Mouse (Mus musculus) thymus, postnatal 4 days (tissue): ENCODE data around the gene Cpm.
"Not testable (repeated sequence)": the region's sequence is repeated elsewhere in the genome, so short reads cannot be mapped to it uniquely, and the experiment has no call there.

Source experiments
- DNase-seq: peaks from one replicate; pipeline ENCODE4 v3.0.0; 2021

Gene Cpm

GRCm38 (mm10) chr10:117690770-117691296 lies 61.5 kb downstream of the Cpm start:
- DNase-seq: no peak

- no peak for DNase-seq
Measured at GRCm38 (mm10) chr10:117691389-117691968, 62.2 kb downstream of the Cpm start.

DNA sequence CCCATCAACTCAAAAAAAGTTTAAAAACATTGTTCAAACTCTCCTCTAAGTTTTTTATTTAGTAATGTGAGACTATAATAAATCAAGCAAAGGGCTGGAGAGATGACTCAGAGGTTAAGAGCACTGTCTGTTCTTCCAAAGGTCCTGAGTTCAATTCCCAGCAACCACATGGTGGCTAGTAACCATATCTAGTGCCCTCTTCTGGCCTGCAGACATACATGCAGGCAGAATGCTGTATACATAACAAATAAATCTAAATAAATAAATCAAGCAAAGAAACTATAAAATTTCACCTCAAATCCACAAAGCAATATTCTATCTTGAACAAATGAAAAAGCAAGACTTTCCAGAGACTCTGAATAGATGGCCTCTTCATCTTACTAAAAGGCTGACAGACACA lies 62.9 kb downstream of the Cpm start:
- DNase-seq: no peak

DNA sequence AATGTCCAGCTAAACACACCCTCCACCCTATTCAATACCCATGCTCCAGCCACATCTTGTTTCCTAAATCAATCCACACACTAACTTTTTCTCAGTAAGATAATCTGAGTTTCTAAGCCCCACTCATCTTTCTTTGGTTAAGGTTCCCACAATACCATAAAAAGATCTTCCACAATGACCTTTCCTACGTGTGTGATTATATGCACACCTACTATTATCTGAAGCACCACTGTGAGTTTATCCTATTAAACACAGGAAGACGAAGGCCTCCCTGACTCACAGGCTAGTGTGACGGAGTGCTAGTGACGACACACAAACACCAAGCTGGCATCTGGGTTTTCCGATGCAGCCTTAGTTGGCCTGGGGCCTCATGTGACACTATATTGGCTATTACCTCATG lies 63.7 kb downstream of the Cpm start:
- DNase-seq: no peak

GRCm38 (mm10) chr10:117694255-117694953 lies 65.1 kb downstream of the Cpm start:
- no peak for DNase-seq

DNA sequence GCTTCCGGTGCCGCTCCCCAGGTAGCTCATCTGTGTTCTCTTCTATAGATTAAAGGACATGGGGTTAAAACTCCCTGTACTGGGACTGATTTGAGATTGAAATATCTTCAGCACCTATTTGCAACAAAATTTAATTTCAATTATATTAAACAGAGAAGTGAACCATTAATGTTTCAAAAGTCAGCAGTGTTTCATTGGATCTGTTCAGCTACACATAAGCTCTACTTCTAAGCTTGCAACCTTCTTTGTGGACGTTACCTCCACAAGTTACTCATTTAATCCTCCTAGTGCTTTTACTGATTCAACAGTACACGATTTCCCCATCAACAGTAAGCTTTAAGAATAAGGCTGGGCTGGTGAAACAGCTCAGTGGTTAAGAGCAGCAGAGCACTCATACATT lies 65.7 kb downstream of the Cpm start:
- DNase-seq: no peak

- no peak for DNase-seq
Measured at GRCm38 (mm10) chr10:117695605-117696004, 66.3 kb downstream of the Cpm start.

DNA sequence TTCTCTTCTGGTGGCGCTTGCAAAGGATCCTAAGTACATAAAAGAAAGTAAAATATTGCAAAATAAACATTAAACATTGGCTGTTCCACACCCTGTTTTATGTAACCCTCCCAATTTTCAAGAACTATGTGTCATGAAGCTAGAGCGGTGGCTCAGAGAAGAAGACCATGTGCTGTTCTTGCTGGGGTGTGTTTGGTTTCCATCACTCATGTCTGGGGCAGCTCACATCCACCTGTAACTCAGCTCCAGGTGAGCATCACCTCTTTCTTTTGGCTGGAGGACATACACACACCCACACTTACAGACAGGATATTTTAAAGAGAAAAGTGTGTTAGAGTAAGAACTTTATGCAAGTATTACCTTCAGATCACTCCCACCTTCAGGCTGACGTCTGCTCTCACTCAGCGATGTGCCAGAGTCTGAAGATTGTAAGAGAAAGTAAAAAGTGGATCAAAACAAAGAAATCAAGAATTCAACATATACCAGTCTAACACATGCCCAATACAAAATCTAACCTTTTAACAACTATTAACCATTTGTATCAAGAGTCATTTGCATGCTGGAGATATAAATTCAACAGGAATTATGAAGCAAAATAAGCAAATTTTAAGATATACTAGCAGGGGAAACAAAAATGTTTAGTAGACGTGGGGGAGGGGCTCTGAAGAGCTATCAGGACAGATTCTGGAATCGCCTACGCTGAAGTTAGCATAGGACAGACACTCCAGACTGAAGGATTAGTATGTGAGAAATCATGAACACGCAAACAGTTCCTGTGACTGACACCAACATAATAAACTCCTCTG lies 66.9 kb downstream of the Cpm start:
- no peak for DNase-seq

DNA sequence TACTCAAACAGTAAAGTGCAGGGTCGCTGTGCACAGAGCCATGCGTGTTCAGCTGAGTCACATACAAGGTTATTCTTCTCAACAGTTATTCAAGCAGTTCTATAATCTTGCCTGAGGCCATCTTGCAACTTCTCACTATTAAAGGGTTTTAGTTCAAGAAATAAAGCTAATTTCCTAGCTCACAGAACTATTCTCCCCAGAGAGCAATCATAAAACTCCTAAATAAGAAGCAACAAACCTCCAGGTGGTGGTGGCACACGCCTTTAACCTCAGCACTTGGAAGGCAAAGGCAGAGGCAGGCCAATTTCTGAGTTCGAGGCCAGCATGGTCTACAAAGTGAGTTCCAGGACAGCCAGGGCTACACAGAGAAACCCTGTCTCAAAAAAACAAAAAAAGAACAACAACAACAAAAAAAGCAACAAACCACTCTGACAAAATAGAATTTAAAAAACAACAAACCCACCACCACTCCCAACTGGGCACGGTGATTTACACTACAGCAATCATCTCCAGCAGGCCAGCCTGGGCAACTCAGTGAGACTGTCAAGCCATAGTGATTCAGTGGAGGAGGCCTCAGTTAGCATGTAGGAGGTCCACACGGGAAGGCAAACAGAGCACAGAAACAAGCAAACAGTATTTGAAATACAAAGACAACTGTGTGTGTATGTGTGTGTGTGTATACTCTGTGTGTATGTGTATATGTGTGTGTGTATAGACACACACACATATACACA lies 67.7 kb downstream of the Cpm start:
- no peak for DNase-seq

DNA sequence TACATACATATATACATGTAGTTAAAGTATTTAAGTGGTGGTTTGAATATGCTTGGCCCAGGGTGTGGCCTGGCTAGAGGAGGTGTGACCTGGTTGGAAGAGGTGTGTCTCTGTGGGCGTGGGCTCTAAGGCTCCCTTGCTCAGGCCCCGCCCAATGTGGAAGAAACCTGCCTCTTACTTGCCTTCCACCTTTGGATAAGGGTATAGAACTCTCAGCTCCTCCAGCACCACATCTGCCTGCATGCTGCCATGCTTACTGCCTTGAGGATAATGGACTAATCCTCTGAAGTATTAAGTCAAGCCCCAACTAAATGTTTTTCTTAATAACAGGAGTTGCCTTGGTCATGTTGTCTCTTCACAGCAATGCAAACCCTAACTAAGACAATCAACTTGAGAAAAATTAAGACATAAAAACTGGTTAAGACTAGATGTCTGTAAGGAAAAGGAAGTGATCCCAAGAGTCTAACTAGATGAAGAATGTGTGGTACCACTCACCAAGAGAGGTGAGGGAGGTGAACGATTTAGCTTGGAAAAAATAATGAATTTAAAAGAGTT lies 68.3 kb downstream of the Cpm start:
- DNase-seq: no peak

- no peak for DNase-seq
Measured at GRCm38 (mm10) chr10:117698313-117699138, 69.2 kb downstream of the Cpm start.

- DNase-seq: no peak
Measured at GRCm38 (mm10) chr10:117699914-117700313, 70.6 kb downstream of the Cpm start.

GRCm38 (mm10) chr10:117700450-117700849 lies 71.2 kb downstream of the Cpm start:
- no peak for DNase-seq

GRCm38 (mm10) chr10:117701034-117701829 lies 71.9 kb downstream of the Cpm start:
- no peak for DNase-seq

DNA sequence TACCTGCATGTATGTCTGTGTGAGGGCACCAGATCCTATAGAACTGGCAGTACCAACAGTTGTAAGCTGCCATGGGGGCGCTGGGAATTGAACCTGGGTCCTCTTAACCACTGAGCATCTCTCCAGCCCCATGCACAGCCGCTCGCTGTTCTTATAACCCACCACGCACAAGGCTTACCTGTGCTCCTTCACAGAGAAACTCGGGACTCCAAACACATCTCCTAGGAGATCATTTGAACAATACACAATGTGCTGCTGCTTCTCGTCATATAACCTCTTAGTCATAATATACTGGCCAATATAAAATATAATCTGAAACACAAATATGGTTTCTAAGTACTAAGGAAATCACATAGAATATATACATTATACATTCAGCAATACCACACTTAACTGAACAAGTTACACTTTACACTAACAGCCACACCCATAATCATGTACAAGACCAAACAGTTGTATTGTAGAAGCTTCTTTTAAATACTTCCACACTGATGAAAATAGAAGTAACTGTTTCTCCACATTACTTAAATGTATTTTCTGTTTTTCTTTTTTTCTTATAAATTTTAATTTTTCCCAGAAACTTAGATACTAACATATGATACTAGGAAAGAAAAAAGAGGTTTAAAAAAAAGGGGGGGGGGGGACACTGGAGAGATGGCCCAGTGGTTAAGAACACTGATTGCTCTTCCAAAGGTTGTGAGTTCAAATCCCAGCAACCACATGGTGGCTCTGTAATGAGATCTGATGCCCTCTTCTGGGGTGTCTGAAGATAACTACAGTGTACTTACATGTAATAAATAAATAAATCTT lies 72.9 kb downstream of the Cpm start:
- no peak for DNase-seq

- DNase-seq: no peak
Measured at GRCm38 (mm10) chr10:117703506-117703905, 74.2 kb downstream of the Cpm start.

- not testable (repeated sequence) for DNase-seq
Measured at GRCm38 (mm10) chr10:117704314-117704963, 75.1 kb downstream of the Cpm start.

DNA sequence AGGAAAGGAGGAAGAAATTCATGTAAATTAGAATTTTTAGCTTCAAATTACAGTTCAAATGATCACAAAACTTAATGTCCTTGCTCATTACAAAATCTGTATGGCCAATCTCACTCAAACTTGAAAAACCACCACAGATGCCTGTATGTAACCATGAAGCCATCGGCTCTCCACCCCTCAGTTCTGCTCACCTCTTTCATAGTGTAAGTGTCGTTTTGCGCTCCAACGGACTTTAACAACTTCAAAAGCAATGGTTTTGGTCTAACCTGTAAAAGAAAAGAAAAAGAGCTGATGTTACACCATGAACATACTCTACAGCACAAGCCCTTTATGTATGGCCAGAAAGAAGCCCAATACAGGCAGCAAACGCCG lies 75.7 kb downstream of the Cpm start:
- DNase-seq: no peak

GRCm38 (mm10) chr10:117705806-117706205 lies 76.5 kb downstream of the Cpm start:
- no peak for DNase-seq

DNA sequence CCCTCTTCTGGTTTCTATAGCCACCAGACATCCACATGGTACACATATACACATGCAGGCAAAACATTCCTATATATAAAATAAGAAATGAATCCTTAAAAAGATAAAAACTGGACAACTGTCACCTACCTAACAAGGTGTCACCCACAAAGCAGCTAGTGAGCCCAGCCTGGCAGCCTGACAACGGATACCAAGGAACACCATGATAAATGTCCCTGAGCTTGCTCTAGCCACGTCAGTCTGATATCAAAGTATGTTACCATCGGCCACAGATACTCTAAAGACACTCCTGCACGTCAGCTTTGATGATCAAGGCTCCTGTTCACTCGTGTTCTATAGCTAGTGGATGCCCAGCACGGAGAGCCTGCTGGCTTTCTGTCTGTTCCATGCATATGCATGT lies 77.1 kb downstream of the Cpm start:
- no peak for DNase-seq
